Mouse (Mus musculus) retina, adult 2 months (tissue): ENCODE results near the gene Spsb4.
A peak's percentile ranks its signal among the peaks of the same experiment; 100 is the strongest.

Source experiments
- DNase-seq: peaks from one replicate; pipeline ENCODE4 v3.0.0-alpha.2; 2012; ENCODE audit warnings: low read depth, low spot score

The Spsb4 gene

DNA sequence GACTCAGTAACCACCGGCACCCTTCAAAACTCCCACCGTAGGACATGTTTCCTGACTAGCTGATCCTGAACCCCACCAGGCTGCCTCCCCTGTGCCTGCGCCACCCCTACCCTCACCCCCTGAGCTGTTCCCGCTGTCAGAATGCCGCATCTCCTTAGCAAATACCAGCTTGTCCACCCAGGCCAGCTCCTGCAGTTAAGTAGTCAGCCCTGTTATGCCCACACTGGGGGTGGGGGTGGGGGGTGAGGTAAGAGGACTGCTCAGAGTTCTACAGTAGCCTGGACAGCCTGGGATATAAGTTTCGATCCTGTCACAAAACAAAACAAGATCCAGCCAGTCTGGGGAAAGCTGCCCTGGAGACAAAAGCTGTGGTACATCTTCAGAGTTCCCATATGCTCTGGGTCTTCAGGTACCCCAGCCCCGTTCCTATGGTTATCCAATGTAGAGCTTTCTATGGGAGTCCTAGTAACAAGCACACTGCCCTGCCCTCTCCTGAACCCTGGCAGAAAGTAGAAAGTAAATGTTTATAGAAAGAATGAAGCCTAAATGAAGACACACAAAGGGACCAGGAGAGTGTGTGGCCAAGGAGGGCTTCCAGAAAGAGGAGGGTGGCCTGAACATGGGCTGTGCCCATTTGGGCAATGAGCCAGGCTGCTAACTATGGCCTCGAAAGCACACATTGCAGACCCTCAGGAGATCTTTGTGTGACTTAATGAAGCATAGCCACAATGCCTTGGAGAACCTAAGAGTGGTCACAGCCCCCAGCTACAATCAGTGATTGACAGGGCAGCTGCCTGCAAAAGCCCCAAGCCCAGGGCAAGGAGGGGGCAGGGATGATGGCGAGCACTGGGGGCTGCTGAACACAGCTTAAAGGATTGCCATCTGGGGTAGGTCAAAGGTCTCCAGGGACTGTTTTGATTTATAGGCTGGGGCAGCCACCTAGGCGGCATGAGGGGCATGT is 38.3 kb downstream of the Spsb4 start:
- DNase-seq: no peak

DNA sequence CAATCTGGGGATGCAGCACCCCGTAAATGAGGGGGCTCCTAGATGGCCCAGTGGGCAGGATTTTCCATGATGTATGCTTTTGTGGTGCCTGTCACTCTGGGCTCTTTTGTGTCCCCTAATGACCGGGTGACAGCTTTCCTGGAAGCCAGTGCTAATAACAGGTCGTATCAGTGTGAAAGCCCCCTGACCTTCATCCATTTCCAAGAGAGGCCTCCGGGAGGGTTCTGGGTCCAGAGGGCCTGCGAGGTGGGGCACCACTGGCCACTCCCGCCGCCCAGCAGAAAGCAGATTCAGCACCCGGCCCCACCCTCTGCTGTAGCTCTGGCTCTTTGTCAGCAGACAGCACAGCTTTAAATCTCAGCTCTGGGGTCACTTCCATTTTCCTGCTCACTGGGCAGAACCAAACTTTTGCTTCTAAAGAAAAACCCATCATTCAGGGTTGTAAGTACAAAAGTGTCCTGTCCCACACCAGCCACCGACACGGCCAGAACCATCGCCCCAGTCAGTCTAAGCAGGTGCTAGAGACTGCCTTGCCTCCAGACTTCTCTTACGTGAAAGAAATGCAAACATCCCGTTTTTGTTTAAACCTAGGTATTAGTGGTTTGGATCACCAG is 39.1 kb downstream of the Spsb4 start:
- DNase-seq: no peak

DNA sequence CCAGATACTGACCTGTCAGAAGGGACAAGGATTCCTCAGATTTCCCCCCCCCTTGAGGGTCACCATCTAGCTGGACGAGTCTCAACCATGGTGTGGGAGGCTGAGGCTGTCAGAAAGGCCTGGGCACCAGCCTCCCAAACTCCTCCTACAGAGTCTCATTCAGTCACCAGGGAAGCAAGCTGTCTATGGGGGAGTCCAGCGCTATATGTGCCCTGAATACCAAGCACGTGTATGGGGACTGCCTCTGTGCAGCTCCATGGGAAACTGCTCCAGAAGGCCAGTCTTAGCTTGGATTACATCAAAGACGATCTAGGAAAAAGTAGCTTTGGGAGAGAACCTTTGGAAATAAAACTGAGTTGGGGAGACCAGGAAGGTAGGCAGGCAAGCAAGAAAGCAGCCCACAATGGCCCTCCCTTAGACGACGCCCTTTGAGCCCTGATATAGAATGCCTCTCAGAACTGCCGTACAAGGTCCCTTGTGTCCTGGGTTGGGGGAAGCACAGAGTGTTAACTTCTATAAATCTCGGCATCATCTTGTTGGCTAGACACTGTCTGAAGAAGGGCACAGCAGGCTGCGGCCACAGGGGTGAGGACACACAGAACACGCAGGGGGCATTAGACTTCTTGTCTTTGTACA is 40.4 kb downstream of the Spsb4 start:
- no peak for DNase-seq

DNA sequence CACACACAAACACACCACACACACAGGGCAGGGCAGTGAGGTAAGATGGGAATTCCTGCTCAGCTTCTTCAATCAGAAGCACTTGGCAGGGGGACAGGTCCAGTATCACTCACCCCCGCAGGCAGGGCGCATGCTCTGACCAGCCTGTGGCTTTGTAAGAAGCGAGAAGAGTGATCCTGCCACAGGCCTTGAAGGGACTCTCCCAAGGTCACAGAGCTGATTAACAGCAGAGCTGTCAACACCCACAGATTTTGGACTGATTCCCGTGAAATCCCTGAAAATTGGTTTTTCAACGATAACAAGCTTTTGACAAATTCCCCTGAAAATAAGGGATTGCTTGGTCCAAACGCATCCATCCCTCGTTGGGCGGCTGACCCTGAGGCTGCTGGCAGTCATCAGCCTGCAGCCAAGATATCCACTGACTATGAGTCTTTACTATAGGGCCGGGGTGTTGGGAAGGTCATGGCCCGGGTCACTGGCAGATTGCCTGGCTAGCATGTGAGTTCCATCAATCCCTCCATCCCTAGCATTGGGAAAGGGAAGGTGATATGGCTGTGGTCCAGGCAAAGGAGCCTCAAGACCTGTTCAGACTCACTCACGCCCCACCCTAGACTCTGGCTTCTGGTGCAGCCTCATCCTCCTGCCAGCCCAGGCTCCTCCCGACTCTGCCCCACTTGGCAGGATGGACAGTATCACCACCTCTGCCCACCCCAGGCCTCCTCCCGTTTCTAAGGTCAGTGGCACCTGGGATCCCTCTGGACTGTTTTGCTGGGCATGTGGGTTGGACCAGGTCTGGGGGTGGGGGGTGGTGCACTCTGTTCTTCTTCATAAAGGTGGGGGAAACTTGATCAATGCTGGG is 41.1 kb downstream of the Spsb4 start:
- no peak for DNase-seq

DNA sequence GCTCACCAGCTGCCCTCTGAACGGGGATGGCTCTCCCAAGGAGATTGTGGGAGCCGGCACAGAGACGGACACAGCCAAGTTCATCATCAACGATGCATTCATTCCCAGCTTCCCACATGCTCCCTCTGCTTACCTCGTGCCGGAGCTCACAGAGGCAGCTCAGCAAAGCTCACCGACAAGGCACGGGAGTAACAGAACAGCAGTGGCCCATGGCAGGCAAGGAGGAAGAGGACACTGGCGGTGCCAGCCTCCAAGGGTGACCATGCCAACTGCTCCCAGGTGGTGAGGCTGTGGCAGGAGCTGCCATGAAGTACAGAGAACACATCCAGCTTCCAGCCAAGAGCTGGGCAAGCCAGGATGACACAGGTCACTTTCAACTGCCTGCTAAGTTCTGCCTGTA is 45.6 kb downstream of the Spsb4 start:
- DNase-seq: no peak

DNA sequence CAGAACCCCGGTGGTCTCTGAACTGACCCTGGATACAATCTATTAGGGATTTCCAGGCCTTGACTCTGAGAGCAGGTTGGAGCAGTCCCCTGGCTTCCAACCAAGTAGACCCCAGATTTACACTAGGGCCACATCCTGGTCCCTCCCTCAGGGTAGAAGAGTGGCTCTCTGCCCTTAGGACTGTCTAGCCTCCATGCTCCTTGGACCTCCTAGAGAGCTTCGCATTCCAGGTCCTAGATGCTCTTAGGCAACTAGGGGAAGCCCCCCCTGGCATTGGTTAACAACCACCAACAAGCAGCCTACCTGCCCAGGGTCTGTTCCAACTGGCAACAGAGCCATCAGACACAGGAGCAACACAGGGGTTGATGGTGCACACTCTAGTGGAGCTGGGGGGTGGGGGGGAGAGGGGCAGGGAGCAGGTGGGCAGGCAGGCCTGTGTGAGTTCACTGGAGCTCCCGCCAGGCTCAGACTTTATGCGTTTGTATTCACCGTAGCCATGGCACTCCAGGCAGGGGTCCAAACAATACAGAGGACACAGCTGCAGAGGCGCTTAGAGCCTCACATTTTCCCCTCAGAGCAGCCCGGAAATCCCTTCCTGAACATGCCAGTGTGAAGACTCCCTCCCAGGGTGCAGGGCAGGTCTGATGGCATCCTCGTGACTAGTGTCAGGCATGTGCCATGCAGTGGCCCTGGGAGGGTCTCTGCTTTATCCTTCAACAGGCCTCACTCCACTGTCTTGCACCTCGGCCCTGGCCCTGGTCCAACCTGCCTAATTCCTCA is 46.8 kb downstream of the Spsb4 start:
- no peak for DNase-seq

DNA sequence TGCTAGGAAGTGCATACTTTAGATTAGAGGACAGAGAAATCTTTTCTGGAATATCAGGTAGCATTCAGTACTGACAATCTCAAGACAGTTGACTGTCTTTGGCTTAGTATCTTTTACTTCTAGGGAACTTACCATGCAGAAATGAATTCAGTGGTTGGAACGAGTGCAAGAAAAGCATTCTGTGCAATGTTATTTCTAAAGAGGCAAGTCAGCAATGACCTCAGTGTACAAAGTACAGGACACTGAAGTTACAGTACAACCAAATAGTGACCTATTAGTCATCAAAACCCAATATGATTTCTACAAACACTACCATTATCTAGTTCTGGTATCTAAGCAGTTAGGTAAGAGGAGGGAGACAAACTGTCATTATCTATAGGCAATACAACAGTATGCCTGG is 51.1 kb downstream of the Spsb4 start:
- no peak for DNase-seq

DNA sequence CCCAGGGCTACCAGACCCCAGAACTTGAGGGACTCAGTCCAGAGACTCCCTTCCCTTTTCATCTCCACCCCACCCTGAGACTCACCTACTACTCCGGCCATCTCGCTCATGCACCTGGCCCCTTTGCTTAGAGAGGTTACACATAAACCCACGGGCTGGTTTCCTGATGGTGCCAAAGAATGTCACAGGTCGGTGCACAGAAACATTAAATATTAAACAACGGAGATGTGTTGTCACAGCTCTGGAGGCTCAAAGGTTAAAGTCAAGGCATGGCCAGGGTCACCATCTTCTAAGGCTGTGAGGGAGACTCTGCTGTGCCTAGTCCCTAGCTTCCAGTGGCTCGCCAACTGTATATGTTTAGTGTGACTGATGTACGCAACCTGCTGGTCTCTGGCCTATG is 52.2 kb downstream of the Spsb4 start:
- no peak for DNase-seq

DNA sequence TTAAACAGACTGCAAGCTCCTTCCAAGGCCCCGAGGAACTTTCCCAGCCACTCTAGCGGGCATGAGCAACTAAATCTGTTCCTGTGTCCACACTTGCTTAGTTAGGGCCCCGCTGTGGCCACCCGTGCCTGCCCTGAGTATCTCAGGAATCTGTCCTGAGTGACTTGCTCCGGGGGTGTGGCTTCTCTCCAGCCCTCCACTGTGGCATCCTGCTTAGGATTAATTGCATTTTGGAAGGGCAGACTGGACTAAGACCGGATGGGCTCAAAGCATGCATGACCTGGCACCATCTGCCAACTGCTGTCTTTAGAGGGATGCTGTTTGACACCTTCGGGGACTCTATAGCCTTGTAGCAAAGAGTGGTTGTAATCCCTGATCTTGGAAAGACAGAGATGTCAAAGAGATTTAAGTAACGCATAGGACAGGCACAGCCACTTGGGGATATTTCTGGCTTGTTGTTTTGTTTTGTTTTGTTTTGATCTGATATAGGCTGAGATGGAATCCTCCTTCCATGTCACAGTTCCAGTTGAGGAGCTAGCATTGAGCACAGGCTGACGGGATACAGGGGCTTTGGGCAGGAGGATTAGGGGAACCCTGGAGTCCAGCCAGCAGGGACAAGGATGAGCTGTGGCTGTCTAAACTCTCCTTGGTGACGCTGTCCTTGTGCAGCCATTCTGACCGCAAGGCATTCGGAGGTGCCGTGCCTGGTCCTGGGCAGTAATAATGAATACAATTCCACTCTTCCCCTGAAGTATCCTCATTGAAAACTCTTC is 55.0 kb downstream of the Spsb4 start:
- no peak for DNase-seq

DNA sequence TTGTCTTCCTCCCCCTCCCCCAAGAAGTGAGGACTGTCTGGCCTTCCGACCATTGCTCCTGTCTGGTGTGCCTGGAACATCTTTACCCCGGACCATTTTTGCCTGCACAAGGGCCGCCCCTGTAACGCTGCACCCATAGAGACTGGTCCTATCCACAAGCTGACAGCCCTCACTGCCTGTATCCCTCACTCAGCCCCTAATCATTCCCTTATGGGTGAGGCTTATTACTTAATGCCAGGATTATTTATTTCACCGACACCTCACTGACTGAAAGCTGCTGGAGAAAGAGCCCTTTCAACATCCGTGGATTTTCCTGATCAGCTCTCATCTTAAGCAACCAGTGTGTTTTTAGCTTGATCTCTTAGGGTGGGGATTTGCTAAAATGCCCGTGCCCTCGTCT is 55.9 kb downstream of the Spsb4 start:
- DNase-seq: no peak

DNA sequence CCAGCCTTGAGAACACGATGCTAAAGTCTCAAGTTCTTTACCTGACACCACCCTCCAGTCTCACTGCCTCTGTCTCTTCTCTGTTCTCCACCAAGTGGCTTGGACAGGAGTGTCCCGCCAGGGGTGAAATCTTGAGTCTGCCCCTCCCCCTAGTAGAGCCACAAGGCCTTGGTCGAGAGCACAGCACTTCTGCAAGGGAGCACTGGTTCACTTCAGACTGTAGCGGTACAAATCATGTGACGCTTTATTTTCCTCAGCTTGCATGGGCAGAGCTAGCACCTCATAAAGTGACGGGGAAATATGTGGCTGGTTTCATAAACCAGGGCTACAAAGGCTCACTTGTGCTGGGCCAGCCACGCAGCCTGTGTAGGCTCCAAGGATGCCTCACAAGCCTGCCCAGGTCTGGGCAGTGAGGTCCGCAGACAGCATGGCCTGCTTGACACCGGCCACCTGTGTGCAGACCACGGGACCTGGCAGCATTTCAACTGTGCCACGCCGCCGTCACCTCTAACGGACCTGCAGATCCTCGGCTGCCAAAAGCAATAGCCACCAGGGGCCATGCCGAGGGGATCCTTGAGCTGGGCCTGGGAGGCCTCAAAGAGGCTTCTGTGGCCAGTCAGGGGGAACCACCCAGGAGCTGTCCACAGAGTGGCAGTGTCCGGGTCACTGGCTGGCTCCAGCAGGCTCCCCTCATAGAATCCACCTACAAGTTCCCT is 56.5 kb downstream of the Spsb4 start:
- DNase-seq: no peak

DNA sequence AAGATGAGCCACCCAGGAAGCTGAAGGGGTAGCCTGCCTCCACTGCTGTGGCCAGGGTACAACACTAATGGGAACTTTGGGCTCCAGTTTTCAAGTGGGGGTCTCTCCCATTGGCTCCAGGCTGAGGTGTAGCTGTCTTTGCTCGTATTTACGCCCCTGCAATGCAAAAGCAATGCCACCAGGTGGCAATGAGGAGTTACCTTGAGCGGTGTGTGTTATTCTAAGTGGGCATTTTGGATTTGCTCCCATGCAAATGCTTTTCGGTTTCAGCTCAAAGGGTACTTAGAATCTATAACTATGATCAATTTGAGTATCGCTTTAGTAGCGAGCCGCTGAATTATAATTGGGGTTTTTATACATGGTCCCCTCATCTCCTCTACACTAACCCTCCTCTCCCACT is 57.6 kb downstream of the Spsb4 start:
- DNase-seq: peak; percentile 16

DNA sequence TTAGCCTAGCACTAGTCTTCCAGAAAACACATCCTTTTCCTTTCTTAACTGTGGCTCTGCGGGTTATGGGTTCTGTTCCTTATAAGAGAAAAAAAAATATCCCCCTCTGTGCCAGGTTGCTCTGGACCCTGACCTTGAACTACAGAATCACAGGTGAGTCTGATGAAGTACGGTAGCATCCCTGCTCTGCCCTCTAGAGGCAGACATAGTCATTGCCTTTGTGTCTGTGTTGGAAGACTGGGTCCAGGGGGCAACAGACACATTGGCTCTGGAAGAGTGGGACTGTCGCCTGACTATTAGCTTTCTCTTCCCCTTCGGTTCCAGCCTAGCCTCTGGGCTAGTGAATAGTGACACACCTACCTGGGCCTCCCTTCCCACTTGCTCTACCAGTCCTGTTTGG is 58.4 kb downstream of the Spsb4 start:
- DNase-seq: no peak

DNA sequence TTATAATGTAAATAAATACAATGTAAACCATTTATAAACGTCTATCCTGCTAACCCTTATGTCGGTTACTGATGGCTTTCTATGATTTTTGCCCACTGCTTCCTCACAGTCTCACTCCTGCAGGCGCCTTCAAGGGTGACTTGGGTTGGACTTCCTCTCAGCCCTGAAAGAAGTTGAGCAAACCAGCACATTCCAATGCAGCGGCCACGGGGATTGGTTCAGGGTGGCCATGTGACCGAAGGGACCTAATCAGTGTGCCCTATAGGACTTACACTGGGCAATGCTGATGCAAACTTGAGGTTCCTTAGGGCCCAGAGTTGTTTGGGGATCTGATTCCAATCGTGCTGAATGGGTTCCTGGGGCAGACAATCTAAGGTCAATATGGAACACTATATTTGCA is 59.2 kb downstream of the Spsb4 start:
- no peak for DNase-seq

DNA sequence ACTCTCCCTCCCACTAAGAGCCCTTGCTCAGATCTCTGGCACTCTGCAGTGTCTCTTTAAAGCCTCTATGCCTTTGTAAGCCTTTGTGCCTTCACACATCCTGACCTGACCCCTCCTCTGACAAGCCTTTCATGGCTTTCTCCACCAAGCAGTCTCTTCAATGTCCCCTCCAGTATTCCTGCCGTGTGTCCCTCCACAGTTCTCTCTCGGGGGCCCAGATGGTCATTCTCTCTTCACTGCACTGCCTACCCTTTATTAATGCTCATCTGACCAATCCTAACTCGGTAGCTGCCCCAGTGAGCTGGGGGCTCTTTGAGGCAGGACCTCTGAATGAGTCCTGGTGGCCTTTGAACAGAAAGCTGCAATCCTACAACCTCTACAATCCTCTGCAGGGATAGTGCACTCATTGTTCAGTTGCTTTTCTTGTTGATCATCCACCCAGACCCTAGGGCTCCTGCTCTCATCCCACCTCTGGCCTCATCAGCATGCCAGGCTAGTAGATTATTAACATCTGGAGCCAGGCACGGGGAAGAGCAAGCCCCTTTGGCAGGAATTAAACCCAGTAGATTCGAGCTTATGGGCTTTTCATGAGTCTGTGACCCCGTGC is 60.5 kb downstream of the Spsb4 start:
- DNase-seq: no peak

DNA sequence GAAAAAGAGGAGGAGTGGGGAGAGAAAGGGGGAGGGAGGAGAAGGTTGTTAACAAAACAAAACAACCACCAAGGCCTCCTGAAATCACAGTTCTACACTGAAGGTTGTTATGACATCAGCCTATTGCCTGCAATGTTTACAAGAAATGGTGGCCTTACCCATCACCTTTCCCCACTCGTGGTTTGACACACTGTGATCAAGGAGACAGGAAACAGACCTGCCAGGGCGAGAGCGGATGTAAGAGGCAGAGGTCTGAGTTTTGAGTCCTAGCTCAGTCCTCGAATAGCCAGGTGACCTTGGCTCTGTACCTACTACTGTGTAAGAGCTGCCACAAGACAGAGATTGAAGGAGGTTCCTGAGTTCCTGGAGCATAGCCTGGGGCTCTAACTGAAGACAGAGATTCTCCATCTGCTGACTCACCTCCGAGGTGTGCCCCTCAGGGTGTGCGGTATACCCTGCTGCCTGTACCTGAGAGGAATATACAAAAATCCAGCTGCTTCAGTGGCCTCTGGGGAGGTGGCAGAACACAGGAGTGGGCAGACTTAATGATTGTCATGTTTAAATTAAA is 61.3 kb downstream of the Spsb4 start:
- DNase-seq: no peak

DNA sequence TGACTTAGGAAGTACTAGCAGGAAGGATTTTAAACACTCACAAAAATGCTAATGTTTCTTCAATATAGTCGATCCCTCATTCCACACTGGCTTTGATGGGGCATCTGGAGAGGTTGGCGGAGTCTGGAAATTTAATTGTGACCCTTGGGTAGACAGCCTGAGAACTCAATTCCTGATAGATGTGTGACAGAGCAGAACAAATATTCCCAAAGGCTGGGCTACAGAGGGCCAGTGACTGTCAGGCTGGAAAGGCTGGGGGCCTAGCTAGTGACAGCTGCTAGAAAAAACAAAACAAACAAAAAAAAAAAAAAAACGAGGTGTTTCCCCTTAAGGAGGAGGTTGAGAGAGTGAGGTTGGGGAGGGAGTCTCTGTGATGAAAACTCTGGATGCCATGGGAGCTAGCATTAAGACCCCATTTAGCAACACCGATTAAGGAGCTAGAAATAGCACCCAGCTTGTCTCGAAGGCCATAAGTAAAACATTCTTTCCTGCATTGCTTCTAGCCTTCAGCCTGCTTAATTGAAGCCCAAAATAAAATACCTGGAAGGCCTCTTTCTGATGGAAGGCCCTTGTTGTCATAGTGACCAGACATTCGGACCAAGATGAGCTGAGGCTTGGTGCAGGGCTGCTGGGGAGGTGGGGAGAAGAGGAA is 61.9 kb downstream of the Spsb4 start:
- DNase-seq: no peak

DNA sequence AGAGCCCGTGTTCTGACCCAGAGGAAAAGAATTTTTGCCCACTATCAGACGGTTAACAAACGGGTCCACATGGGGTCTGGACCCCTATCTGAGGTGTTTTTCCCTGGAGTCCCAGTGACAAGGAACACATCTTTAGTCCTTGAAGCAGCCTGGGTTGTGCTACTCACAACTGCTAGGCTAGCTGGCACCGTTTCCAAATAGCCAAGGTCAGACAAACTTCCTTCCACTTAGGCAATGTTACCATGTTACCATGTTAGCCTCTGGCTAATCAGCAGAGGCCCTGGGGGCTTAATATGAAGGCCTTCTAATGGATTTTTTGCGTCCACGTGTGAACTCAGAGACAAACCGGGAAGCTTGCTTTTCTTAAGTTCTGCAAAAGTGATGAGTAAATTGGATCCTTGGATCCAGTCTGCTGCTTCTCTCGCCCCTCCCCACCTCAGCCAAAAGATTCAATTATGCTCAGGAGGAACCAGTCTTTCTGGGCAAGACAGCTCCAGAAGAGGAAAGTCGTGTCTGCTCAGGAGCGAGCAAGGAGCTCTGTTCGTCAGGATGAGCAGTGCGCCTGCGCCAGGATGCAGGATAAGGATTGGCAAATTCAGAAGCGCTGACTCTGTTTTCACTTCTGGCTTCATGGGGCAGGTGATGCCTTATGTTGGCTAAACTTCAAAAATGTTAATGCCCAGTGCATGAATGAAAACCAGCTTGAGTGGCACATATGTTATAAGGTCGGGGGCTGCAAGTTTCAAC is 64.4 kb downstream of the Spsb4 start:
- DNase-seq: no peak
